Mouse (Mus musculus) megakaryocyte, embryonic 14.5 days (primary cell): ENCODE data around the gene Ehmt1.

Experiments
- FLI1 ChIP-seq: IDR thresholded peaks from 2 replicates; pipeline ENCODE4 v1.6.1; 2012; ENCODE audit warnings: low read length, inconsistent platforms, mixed read lengths
- GATA1 ChIP-seq: IDR thresholded peaks from 3 replicates; pipeline ENCODE4 v1.6.1; 2012; ENCODE audit warnings: mixed read lengths, low read length, inconsistent platforms, borderline replicate concordance

DNA sequence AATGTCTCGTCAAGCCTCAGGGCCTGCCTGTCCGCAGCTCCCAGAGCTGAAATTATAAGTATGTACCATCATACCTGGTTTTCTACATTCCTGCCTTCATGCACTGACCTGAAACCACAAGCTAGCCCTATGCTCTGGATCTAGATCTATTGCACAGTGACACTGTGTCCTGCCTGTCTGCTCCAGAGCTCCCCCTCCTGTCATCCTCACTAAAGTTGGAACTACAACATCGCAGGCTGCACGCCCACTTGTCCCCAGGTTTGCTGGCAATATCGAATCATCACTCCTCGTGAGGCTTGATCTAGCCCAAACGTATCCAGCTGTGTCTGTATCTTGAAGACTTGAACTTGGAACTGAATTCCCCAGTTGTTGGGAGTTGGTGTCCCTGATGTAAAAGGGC is 144.6 kb downstream of the Ehmt1 start:
- TF ChIP-seq FLI1: no peak
- no peak for TF ChIP-seq GATA1
